Mouse (Mus musculus) CH12.LX (cell line): Measurements from ENCODE around the gene Krtcap3. TPM values are rescaled to one million over a fixed set of nuclear protein-coding genes. Genes with fewer than 3 reads are reported as not detected.
A peak's percentile ranks its signal among the peaks of the same experiment; 100 is the strongest.

ENCODE experiments used
- DNase-seq: peaks from one replicate; pipeline ENCODE4 v3.0.0-alpha.2; 2013; ENCODE audit errors: extremely low read depth
- H3K27ac ChIP-seq: 2 replicates; pipeline ENCODE4 v1.5.1; 2012; ENCODE audit warnings: low read depth, mild to moderate bottlenecking, control low read depth, moderate library complexity; ENCODE audit not compliant: insufficient read depth
- H3K27me3 ChIP-seq: replicated peaks from 2 replicates; pipeline ENCODE3; 2012; ENCODE audit warnings: inconsistent platforms
- H3K36me3 ChIP-seq, 2 experiments: replicated peaks in 1 of 2; 2 replicates each; pipeline versions ENCODE3 to v1.6.1; 2012; ENCODE audit warnings: inconsistent platforms in 1 of 2, low read length in 1 of 2, mild to moderate bottlenecking in 1 of 2, mixed read lengths in 1 of 2, moderate library complexity in 1 of 2; ENCODE audit not compliant: control insufficient read depth in 1 of 2, insufficient read depth in 1 of 2
- H3K4me1 ChIP-seq, 2 experiments: 2 replicates each; pipeline ENCODE4 v1.6.1; 2012; ENCODE audit warnings: inconsistent platforms in 1 of 2, moderate library complexity in 1 of 2; ENCODE audit not compliant: insufficient read depth in 2 of 2, control insufficient read depth in 1 of 2
- H3K4me2 ChIP-seq: 2 replicates; pipeline ENCODE4 v1.6.1; 2012; ENCODE audit warnings: low read depth, mild to moderate bottlenecking, control low read depth; ENCODE audit not compliant: poor library complexity, insufficient read depth, severe bottlenecking
- H3K4me3 ChIP-seq, 3 experiments: fragments of 150-350 bp in 1 of 3; sonication (generic) in 1 of 3; replicated peaks in 1 of 3; 2 replicates each; pipeline versions ENCODE3 to v1.5.1; 2011 to 2012; ENCODE audit warnings: low read depth in 2 of 3, low read length in 2 of 3, mild to moderate bottlenecking in 2 of 3, moderate library complexity in 2 of 3, control low read depth in 1 of 3, improper control_type of control experiment in 1 of 3, inconsistent platforms in 1 of 3, mixed read lengths in 1 of 3; ENCODE audit not compliant: poor library complexity in 1 of 3
- H3K79me2 ChIP-seq: replicated peaks from 2 replicates; pipeline ENCODE4 v1.6.1; 2012; ENCODE audit warnings: mild to moderate bottlenecking, moderate library complexity; ENCODE audit not compliant: control insufficient read depth, poor library complexity, insufficient read depth, severe bottlenecking; ENCODE audit errors: extremely low read depth
- H3K9ac ChIP-seq: 2 replicates; pipeline ENCODE4 v1.6.1; 2012; ENCODE audit warnings: low read depth, mild to moderate bottlenecking, control low read depth, moderate library complexity; ENCODE audit not compliant: insufficient read depth
- H3K9me3 ChIP-seq: replicated peaks from 2 replicates; pipeline ENCODE3; 2012; ENCODE audit warnings: low read length, inconsistent platforms, mixed read lengths
- BHLHE40 ChIP-seq: IDR thresholded peaks from 2 replicates; pipeline ENCODE4 v1.6.1; 2011; ENCODE audit warnings: mild to moderate bottlenecking, low read depth, low read length, improper control_type of control experiment
- CHD2 ChIP-seq: IDR thresholded peaks from 2 replicates; pipeline ENCODE4 v1.6.1; 2011; ENCODE audit warnings: low read length, improper control_type of control experiment
- CTCF ChIP-seq, 2 experiments: IDR thresholded peaks in 1 of 2; conservative IDR thresholded peaks in 1 of 2; 2 replicates each; pipeline ENCODE4 v1.5.1; 2011 to 2012; ENCODE audit warnings: low read depth in 2 of 2, low read length in 2 of 2, improper control_type of control experiment in 1 of 2, inconsistent platforms in 1 of 2, mild to moderate bottlenecking in 1 of 2, moderate library complexity in 1 of 2
- EP300 ChIP-seq: IDR thresholded peaks from 2 replicates; pipeline ENCODE4 v1.6.1; 2011; ENCODE audit warnings: low read length, improper control_type of control experiment
- ETS1 ChIP-seq: conservative IDR thresholded peaks from 2 replicates; pipeline ENCODE4 v1.6.1; 2012; ENCODE audit warnings: low read depth, mild to moderate bottlenecking, inconsistent platforms, low read length, improper control_type of control experiment, moderate library complexity
- GABPA ChIP-seq: IDR thresholded peaks from 2 replicates; pipeline ENCODE4 v1.6.1; 2012; ENCODE audit warnings: low read depth, low read length, improper control_type of control experiment, inconsistent platforms; ENCODE audit not compliant: insufficient replicate concordance
- IRF4 ChIP-seq: IDR thresholded peaks from 2 replicates; pipeline ENCODE4 v1.6.1; 2014; ENCODE audit warnings: low read depth, mild to moderate bottlenecking, inconsistent platforms, low read length, improper control_type of control experiment
- JUND ChIP-seq: conservative IDR thresholded peaks from 2 replicates; pipeline ENCODE4 v1.6.1; 2011; ENCODE audit warnings: low read depth, low read length, improper control_type of control experiment
- KAT2A ChIP-seq: IDR thresholded peaks from 2 replicates; pipeline ENCODE4 v1.6.1; 2012; ENCODE audit warnings: low read length, improper control_type of control experiment, inconsistent platforms; ENCODE audit not compliant: insufficient replicate concordance
- MAFK ChIP-seq: IDR thresholded peaks from 2 replicates; pipeline ENCODE4 v1.6.1; 2011; ENCODE audit warnings: low read length, improper control_type of control experiment; ENCODE audit not compliant: insufficient replicate concordance
- MAX ChIP-seq: IDR thresholded peaks from 2 replicates; pipeline ENCODE4 v1.6.1; 2011; ENCODE audit warnings: low read length, improper control_type of control experiment
- MAZ ChIP-seq: IDR thresholded peaks from 2 replicates; pipeline ENCODE4 v1.6.1; 2012; ENCODE audit warnings: low read depth, mild to moderate bottlenecking, inconsistent platforms, low read length, improper control_type of control experiment, moderate library complexity
- MEF2A ChIP-seq: IDR thresholded peaks from 2 replicates; pipeline ENCODE4 v1.6.1; 2014; ENCODE audit warnings: low read depth, mild to moderate bottlenecking, inconsistent platforms, low read length, improper control_type of control experiment, borderline replicate concordance
- MXI1 ChIP-seq: IDR thresholded peaks from 2 replicates; pipeline ENCODE4 v1.6.1; 2011; ENCODE audit warnings: mild to moderate bottlenecking, low read depth, low read length, improper control_type of control experiment
- MYC ChIP-seq: IDR thresholded peaks from 2 replicates; pipeline ENCODE4 v1.6.1; 2011; ENCODE audit warnings: low read depth, mild to moderate bottlenecking, improper control_type of control experiment, low read length
- NELFE ChIP-seq: IDR thresholded peaks from 2 replicates; pipeline ENCODE4 v1.6.1; 2011; ENCODE audit warnings: low read depth, low read length, improper control_type of control experiment
- NRF1 ChIP-seq: IDR thresholded peaks from 2 replicates; pipeline ENCODE4 v1.6.1; 2014; ENCODE audit warnings: low read depth, mild to moderate bottlenecking, inconsistent platforms, low read length, improper control_type of control experiment, moderate library complexity
- PAX5 ChIP-seq: IDR thresholded peaks from 2 replicates; pipeline ENCODE4 v1.6.1; 2012; ENCODE audit warnings: low read length, inconsistent platforms, mixed read lengths
- RAD21 ChIP-seq: IDR thresholded peaks from 2 replicates; pipeline ENCODE4 v1.6.1; 2011; ENCODE audit warnings: low read depth, mild to moderate bottlenecking, low read length, improper control_type of control experiment, moderate library complexity
- RCOR1 ChIP-seq: conservative IDR thresholded peaks from 2 replicates; pipeline ENCODE4 v1.6.1; 2012; ENCODE audit warnings: low read depth, mild to moderate bottlenecking, inconsistent platforms, low read length, improper control_type of control experiment
- TBP ChIP-seq: conservative IDR thresholded peaks from 2 replicates; pipeline ENCODE4 v1.6.1; 2011; ENCODE audit warnings: low read depth, low read length, improper control_type of control experiment
- TCF12 ChIP-seq: IDR thresholded peaks from 2 replicates; pipeline ENCODE4 v1.6.1; 2014; ENCODE audit warnings: low read depth, mild to moderate bottlenecking, inconsistent platforms, low read length, improper control_type of control experiment
- UBTF ChIP-seq: IDR thresholded peaks from 2 replicates; pipeline ENCODE4 v1.6.1; 2012; ENCODE audit warnings: low read depth, mild to moderate bottlenecking, inconsistent platforms, low read length, improper control_type of control experiment, moderate library complexity
- USF2 ChIP-seq: conservative IDR thresholded peaks from 2 replicates; pipeline ENCODE4 v1.6.1; 2011; ENCODE audit warnings: low read depth, low read length, improper control_type of control experiment
- ZC3H11A ChIP-seq: IDR thresholded peaks from 2 replicates; pipeline ENCODE4 v1.6.1; 2012; ENCODE audit warnings: low read depth, mild to moderate bottlenecking, inconsistent platforms, low read length, improper control_type of control experiment
- ZKSCAN1 ChIP-seq: IDR thresholded peaks from 2 replicates; pipeline ENCODE4 v1.6.1; 2012; ENCODE audit warnings: low read depth, inconsistent platforms, low read length, improper control_type of control experiment, borderline replicate concordance
- ZMIZ1 ChIP-seq: IDR thresholded peaks from 2 replicates; pipeline ENCODE4 v1.6.1; 2012; ENCODE audit warnings: low read depth, mild to moderate bottlenecking, inconsistent platforms, low read length, improper control_type of control experiment
- ZNF384 ChIP-seq: IDR thresholded peaks from 2 replicates; pipeline ENCODE4 v1.6.1; 2012; ENCODE audit warnings: low read depth, low read length, improper control_type of control experiment, inconsistent platforms
- dilution Hi-C: fragments of 300-500 bp; cut with MboI; formaldehyde crosslinking; loops from 2 replicates; pipeline ENCODE4 v1.14.3; 2020; ENCODE audit warnings: low sequenced_read_pairs; ENCODE audit not compliant: extremely low pct_unique_long_range_greater_than_20kb, extremely low pct_ligation_motif_present
- in situ Hi-C: fragments of 300-500 bp; cut with MboI; formaldehyde crosslinking; loops from 3 replicates; pipeline ENCODE4 v1.14.3; 2019; ENCODE audit warnings: low sequenced_read_pairs, low pct_ligation_motif_present, low pct_unique_long_range_greater_than_20kb, mixed read lengths
- polyA plus RNA-seq: library from polyadenylated mRNA; unstranded; fragments of >175 nt; gene quantifications from 2 replicates; pipeline ENCODE4 v1.2.1, GENCODE M21; 2012; ENCODE audit warnings: low read depth; ENCODE audit not compliant: insufficient read length
- total RNA-seq, 2 experiments: library from RNA; depleted of rRNA; stranded (reverse); fragments of 300-350 nt in 1 of 2; fragments of >200 nt in 1 of 2; gene quantifications; 2 replicates each; pipeline ENCODE4 v1.2.3; 2012 to 2014

Krtcap3 gene
- total and polyA plus RNA-seq, 3 experiments: 8.6 to 14.1 (median 9.8) TPM

DNA sequence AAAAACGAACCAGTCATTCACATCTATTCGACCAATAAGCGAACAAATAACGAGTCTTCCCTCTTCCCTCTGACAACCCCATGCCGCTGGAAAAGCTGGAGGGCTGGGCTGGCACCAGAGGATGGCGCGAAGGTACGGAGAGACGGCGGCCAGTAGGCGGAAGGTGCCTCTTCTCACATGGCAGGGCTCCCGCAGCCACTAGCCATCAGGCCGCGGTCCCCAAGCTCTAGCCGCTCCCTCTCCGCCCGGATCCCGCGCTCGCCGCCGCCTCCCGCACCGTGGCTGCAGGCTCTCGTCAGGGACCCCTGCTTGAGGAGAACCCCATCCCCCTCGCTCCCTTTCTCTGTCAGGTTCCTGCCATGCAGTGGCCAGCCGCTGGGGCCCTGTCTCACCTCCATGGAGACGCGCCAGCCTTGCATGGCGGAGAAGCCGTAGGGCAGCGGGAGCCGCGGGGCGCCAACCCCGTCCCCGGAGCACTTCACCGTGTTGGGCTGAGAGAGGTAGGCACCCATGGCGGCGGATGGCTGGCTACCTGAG, 31.5 kb upstream of the Krtcap3 start:
- H3K27ac ChIP-seq: peak overlapping the region; percentile 89
- peaks cover 0 to 11% of the 10 kb centered on the region in 2 experiments for H3K36me3 ChIP-seq
- TF ChIP-seq TCF12 (peak; percentile 8; the same call in 1 of the 2 replicates), MYC (no peak), MAX (no peak), GABPA (no peak), UBTF (no peak)
- TF ChIP-seq, all 38 proteins: peak for 1
- dilution Hi-C loops (no loop called here), in situ Hi-C loops (no loop called here)
- Histone ChIP-seq H3K9me3 (no peaks in the 10 kb centered on the region), H3K27me3 (no peaks in the 10 kb centered on the region), H3K4me1 (peaks cover 0 to 25% of the 10 kb centered on the region in 2 experiments; a peak in 2 of 4 replicates), H3K4me2 (0 out of 2 replicates have a peak overlapping the region, but pooled peaks have one; percentile 40), H3K4me3 (peak overlapping the region; percentile 57 to 93 (median 84)), H3K9ac (peak overlapping the region; percentile 75), H3K79me2 (peaks cover 49% of the 10 kb centered on the region)
- peak; percentile 58 for DNase-seq

- H3K36me3 ChIP-seq: peaks cover 0 to 9% of the 10 kb centered on the region in 2 experiments
- peak; percentile 94 for DNase-seq
- H3K9ac ChIP-seq: peak within 1 kb of the TSS; percentile 87
- H3K9me3 ChIP-seq: no peaks in the 10 kb centered on the region
- peaks cover 0 to 20% of the 10 kb centered on the region in 2 experiments; a peak in 2 of 4 replicates for H3K4me1 ChIP-seq
- H3K4me3 ChIP-seq: peak within 1 kb of the TSS; percentile 84 to 93 (median 93)
- no peaks in the 10 kb centered on the region for H3K27me3 ChIP-seq
- in situ Hi-C loops: no loop called here
- peak within 1 kb of the TSS; percentile 89 for H3K27ac ChIP-seq
- dilution Hi-C loops: no loop called here
- H3K4me2 ChIP-seq: peak within 1 kb of the TSS; percentile 40
- H3K79me2 ChIP-seq: peaks cover 43% of the 10 kb centered on the region
- no peak for TF ChIP-seq GABPA
- TF ChIP-seq USF2: no peak
- peak; percentile 93; the same call in 1 of the 2 replicates for TF ChIP-seq TCF12
- no peak for TF ChIP-seq ETS1
- peak; percentile 62; the same call in 1 of the 2 replicates for TF ChIP-seq KAT2A
- no peak; the same call in 1 of the 2 replicates for TF ChIP-seq ZNF384
- peak; percentile 45; the same call in 1 of the 2 replicates for TF ChIP-seq IRF4
- TF ChIP-seq CHD2: peak; percentile 98
- TF ChIP-seq NELFE: peak; percentile 99
- TF ChIP-seq EP300: no peak
- no peak for TF ChIP-seq RCOR1
- peak; percentile 85; the same call in 1 of the 2 replicates for TF ChIP-seq TBP
- peak; percentile 43; the same call in 1 of the 2 replicates for TF ChIP-seq MEF2A
- no peak for TF ChIP-seq JUND
- TF ChIP-seq NRF1: peak; percentile 61
- TF ChIP-seq ZC3H11A: no peak
- no peak for TF ChIP-seq CTCF (conservative IDR thresholded peaks at IDR 0.05 in 1 of 2, IDR thresholded peaks at IDR 0.05 in 1 of 2; ENCODE audit: low read depth in 2 of 2, low read length in 2 of 2)
- TF ChIP-seq PAX5: no peak
- no peak for TF ChIP-seq RAD21
- TF ChIP-seq ZKSCAN1: no peak
- no peak for TF ChIP-seq MAZ
- TF ChIP-seq MAX: peak; percentile 89
- TF ChIP-seq BHLHE40: 0 out of 2 replicates have a peak, but pooled peaks have one; percentile 21
- peak; percentile 80 for TF ChIP-seq MYC
- peak; percentile 94 for TF ChIP-seq ZMIZ1
- TF ChIP-seq MXI1: peak; percentile 85
- no peak for TF ChIP-seq MAFK
These were observed 30.8 kb upstream of the Krtcap3 start, which contains the start of gene Ppm1g for GRCm38 (mm10) chr5:31220448-31221303. TSS of gene Ppm1g (minus strand) at chr5:31220687.
